Mouse (Mus musculus): Measurements from ENCODE around the gene Mcmbp.

- TF ChIP-seq CTCF (IDR thresholded peaks at IDR 0.05; ENCODE audit: control insufficient read depth, insufficient read depth, insufficient replicate concordance, low read depth, low read length) (no peak), POLR2A (IDR thresholded peaks at IDR 0.05; ENCODE audit: control insufficient read depth, low read depth, low read length) (no peak)
Observed at GRCm38 (mm10) chr7:128726999-128727398, 13.3 kb downstream of the Mcmbp start.
